Mouse (Mus musculus) A20 (cell line): Measurements from ENCODE around the gene Xrcc1.
A peak's percentile ranks its signal among the peaks of the same experiment; 100 is the strongest.

Experiments used
- DNase-seq: peaks from one replicate; pipeline ENCODE4 v3.0.0-alpha.2; 2011; ENCODE audit warnings: low read depth, low spot score

The Xrcc1 gene

DNA sequence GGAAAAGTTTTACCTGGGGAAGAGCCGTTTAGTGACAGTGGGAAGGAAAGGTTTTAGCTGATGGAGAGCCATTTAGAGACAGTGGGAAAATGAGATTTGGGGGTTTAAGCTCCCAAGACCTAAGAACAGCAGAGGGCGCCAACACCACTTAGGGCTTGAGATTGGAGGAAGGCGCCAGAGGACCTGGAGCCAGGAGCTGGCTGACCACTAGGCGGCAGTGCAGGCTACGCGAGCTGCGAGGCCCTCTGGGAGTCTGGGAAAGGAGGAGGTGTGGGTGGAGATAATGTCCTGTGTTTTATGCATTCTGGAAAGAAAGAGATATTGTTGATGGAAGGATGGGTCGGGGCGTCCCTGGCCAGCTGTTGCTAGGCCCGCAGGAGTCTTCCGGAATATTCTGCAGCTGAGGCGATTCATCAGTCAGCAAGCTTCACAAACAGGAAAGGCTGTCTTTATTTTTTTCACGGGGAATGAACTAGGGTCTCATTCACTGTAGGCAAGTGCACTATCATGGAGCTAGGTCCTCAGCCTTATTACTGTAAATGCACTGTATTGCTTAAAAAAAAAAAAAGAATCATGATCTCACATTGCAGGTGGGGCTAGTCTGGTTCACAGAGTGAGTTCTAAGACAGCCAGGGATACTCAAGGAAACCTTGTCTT is 55.0 kb downstream of the Xrcc1 start:
- DNase-seq = peak; percentile 87

- no peak for DNase-seq
Measured at GRCm38 (mm10) chr7:24605561-24605960, 59.5 kb downstream of the Xrcc1 start.

DNA sequence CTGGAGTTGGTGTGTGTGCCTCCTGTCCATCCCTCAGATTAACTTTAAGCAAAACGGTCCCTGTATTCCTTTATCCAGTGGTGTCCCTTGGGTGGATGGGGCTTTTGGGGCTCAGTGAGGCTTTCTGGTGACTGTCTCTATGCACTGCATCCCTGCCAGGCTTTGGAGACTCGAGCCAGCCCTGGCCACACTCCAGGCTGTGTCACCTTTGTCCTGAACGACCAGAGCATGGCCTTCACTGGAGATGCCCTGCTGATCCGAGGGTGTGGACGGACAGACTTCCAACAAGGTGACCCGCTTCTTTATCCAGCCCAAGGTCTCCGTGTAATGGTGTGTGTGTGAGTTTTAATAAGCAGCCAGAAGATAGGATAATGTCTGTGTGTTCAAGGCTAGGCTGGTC is 60.0 kb downstream of the Xrcc1 start:
- no peak for DNase-seq

DNA sequence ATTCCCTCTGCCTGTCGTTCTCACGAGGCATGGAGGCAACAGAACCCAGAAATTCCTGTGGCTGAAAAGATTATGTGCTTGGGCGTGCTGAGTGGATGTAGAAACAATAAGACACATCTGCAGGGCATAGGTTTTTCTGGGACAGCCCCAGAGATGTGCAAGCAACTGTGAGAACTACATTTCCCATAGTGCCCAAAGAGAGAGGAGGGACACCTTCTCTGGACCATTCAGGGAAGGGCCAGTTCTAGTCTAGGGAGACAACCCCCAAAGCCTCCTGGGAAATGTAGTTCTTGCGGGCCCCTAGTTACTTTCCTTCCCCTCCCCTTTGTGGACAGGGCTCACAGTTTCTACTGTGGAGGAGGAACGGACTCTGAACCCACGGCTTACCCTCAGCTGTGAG is 61.9 kb downstream of the Xrcc1 start:
- DNase-seq = peak; percentile 53

- no peak for DNase-seq
Measured at GRCm38 (mm10) chr7:24608561-24608960, 62.5 kb downstream of the Xrcc1 start.

- peak; percentile 70 for DNase-seq
Measured at GRCm38 (mm10) chr7:24610144-24610878, 64.2 kb downstream of the Xrcc1 start, which contains the start of gene Phldb3. Gene Phldb3, plus strand, starts transcription at chr7:24610763.

DNA sequence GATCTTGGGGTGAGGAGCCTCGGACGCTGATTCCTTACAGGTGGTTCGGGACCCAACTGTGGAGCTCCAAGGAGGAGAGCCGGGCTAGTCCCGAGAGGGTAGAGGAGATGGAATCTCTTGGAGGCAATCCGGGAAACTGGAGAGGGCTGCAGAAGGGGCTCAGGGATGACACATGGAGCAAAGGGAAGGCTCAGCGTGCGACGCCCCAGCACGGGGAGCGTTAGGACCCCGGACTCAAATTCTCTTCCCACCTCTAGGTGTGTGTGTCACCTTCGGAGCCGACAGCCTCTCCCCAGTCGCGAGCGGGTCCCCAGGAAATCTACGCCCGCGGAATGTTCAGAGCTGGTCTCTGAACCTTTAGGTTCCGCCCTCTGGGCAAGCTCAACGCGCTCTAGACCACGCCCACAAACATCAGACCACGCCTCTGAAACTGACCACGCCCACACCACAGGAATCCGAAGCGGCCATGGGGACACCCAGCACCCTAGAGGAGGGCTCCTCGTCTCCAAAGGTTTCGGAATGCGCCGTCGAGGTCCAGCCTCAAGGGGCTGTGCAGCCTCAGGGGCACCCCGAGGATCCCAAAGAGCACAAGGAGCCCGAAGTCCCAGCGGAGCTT is 64.9 kb downstream of the Xrcc1 start:
- DNase-seq = peak; percentile 93

- no peak for DNase-seq
Measured at GRCm38 (mm10) chr7:24611709-24612108, 65.6 kb downstream of the Xrcc1 start.

DNA sequence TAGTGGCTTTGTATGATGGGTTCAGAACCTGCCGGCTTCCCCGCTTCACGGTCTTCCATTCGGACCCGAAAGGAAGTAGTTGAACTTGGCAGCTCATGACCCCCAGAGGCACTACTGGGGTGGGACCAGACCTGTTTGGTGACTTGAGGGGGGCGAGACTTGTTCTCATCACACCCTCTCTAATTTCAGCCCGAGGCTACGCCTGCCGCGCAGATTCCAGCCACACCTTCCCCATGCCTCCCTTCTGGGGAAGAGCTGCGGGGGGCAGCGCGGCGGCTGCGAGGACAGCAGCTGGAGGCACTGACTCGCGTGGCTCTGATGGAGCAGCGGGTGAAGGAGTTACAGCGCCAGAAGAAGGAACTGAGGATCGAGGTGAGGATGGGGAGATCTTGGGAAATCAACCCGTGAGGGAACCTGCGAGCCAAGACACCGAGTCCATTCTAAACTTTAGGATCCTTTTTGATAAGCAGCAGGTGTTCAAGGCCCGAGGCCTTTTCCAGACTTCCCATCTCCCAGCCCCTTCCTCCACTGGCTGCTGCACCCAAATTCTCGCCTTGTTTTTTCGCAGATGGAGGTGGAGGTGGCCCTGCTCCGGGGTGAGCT is 66.3 kb downstream of the Xrcc1 start:
- no peak for DNase-seq

DNA sequence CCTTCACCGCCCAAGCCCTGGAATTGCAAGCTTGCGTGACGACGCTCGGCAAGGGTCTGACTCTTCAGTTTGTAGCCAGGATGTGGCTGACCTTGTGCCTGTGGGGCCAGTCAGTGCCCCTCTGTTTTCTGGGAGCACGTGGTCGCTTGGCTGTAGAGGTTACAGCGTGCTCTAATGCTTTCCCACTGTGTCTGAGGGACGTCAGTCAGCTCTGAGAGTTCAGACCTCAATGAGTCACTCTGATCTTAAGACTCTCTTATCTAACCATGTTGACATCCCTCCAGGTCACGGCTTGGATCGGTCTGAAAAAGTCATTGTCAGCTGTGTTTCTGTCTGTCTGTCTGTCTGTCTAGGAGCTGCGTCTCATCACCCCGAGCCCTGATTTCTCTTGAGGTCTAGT is 68.7 kb downstream of the Xrcc1 start:
- no peak for DNase-seq

DNA sequence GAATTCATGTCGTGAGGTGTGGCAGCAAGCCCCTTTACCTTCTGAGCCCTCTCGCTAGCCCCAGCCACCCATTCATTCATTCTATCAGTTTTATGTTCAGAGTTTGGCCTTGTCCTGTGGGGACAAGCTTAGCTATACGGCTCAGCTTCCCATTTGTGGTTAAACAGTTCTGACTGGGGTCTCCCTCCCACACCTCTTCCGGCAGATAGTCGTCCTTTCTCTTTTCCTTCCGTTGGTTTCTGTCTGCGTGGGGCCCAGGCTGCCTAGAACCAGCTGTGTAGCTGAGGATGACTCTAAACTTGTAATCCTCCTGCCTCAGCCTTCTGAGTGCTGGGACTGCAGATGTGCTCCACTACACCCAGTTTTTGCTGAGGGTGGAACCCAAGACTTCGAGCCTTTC is 71.7 kb downstream of the Xrcc1 start:
- DNase-seq = no peak

DNA sequence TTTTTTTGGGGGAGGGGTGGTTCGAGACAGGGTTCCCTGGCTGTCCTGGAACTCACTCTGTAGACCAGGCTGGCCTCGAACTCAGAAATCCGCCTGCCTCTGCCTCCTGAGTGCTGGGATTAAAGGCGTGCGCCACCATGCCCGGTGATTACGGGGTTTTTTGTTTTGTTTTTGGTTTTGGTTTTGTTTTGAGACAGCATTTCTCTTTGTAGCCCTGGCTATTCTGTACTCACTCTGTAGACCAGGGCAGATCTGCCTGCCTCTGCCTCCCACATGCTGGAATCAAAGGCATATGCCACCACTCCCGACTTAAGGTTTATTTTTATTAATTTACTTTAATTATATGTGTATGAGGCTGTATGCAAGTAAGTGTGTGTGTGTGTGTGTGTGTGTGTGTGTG is 72.3 kb downstream of the Xrcc1 start:
- peak; percentile 66 for DNase-seq

- DNase-seq = no peak
Measured at GRCm38 (mm10) chr7:24619671-24620397, 73.7 kb downstream of the Xrcc1 start.

GRCm38 (mm10) chr7:24621193-24621592 is 75.1 kb downstream of the Xrcc1 start:
- no peak for DNase-seq

GRCm38 (mm10) chr7:24622967-24623366 is 76.9 kb downstream of the Xrcc1 start:
- DNase-seq = no peak
